8 mouse cellular contexts compared by ENCODE assay signal in the genomic region with DNA sequence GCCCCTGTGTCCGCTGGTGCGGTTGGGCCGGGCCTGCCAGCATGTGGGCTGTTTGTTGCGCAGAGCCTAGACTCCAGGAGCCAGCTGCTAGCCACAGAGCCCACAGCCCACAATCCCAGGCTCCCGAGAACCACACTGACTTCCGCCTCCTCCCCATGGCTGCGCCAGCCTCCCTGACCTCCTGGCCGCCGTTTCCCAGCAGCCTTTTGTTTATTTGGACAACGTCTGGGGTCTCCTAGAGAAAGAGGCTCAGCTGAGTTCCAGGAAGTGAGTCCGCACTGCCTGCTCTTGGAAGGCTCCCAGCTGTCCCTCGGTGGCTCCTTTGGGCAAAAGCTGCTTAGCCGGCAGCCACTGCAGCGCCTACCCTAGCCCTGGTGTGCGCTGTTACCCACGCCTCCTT. TPM values are rescaled to one million over a fixed set of nuclear protein-coding genes. Genes with fewer than 3 reads are reported as not detected.
A peak's percentile ranks its signal among the peaks of the same experiment; 100 is the strongest.
DNase-seq lines count a peak whose midpoint lies in the region; ATAC-seq and TF ChIP-seq lines count a peak whose summit lies in the region.

No protein-coding gene starts in this region.

- H3K27me3 ChIP-seq in intestine, embryonic 16.5 days (replicated peaks; ENCODE audit: control insufficient read depth, insufficient read depth, low read length): no peaks in the 10 kb centered on the region
- no peaks in the 10 kb centered on the region; the same call in 1 of the 2 replicates for H3K27me3 ChIP-seq in liver, embryonic 16.5 days (ENCODE audit: control insufficient read depth, insufficient read depth, low read depth, low read length)
- no peaks in the 10 kb centered on the region for H3K27me3 ChIP-seq in neural tube, embryonic 15.5 days (replicated peaks)

- no peaks in the 10 kb centered on the region for H3K36me3 ChIP-seq in ES-E14 (ENCODE audit: control insufficient read depth, insufficient read depth, low read length, poor library complexity, severe bottlenecking)
- no peaks in the 10 kb centered on the region for H3K36me3 ChIP-seq in intestine, embryonic 16.5 days (ENCODE audit: control insufficient read depth, insufficient read depth, low read length)
- H3K36me3 ChIP-seq in liver, embryonic 16.5 days (ENCODE audit: control insufficient read depth, insufficient read depth): no peaks in the 10 kb centered on the region
- H3K36me3 ChIP-seq in neural tube, embryonic 15.5 days: no peaks in the 10 kb centered on the region

- WGBS in intestine, embryonic 16.5 days: 3% methylated on average over 16 of the region's 16 CpGs
- WGBS in liver, embryonic 16.5 days (ENCODE audit: insufficient replicate concordance): 4% methylated on average over 16 of the region's 16 CpGs
- 5% methylated on average over 16 of the region's 16 CpGs for WGBS in neural tube, embryonic 15.5 days

- in situ Hi-C loops in ES-E14 (cut with MboI; ENCODE audit: low sequenced_read_pairs in 2 of 2, unreplicated experiment in 2 of 2): no loop called here

- H3K9me3 ChIP-seq in ES-E14 (ENCODE audit: control insufficient read depth, insufficient read depth, low read depth, low read length): no peaks in the 10 kb centered on the region
- H3K9me3 ChIP-seq in intestine, embryonic 16.5 days (ENCODE audit: control insufficient read depth, low read length): no peaks in the 10 kb centered on the region
- no peaks in the 10 kb centered on the region for H3K9me3 ChIP-seq in liver, embryonic 16.5 days (replicated peaks; ENCODE audit: control insufficient read depth, low read length)
- H3K9me3 ChIP-seq in neural tube, embryonic 15.5 days (replicated peaks): no peaks in the 10 kb centered on the region

- DNase-seq in ES-E14 (ENCODE audit: low read depth, low spot score): no peak
- DNase-seq in embryo, embryonic 10 days (ENCODE audit: low spot score): peak; percentile 86
- DNase-seq in heart, adult 11 months: peak; percentile 99
- no peak for DNase-seq in right cerebral cortex, adult 2 months (ENCODE audit: low spot score in 2 of 2)
- DNase-seq in thymus, postnatal 36 days: no peak

- H3K9ac ChIP-seq in ES-E14 (ENCODE audit: insufficient read depth, low read depth, low read length, poor library complexity, severe bottlenecking): peak overlapping the region; percentile 52
- H3K9ac ChIP-seq in intestine, embryonic 16.5 days (ENCODE audit: low read depth, low read length): peak overlapping the region; percentile 61
- no peak overlapping the region for H3K9ac ChIP-seq in liver, embryonic 16.5 days (ENCODE audit: low read depth, low read length)
- no peak overlapping the region for H3K9ac ChIP-seq in neural tube, embryonic 15.5 days (replicated peaks)

- ATAC-seq in intestine, embryonic 16.5 days: peak; percentile 88
- peak; percentile 27; the same call in 1 of the 2 replicates for ATAC-seq in liver, embryonic 16.5 days (ENCODE audit: low read depth)
- peak; percentile 36; the same call in 1 of the 2 replicates for ATAC-seq in neural tube, embryonic 15.5 days (ENCODE audit: low FRiP score)

- peaks cover 2 to 15% of the 10 kb centered on the region in 2 experiments; a peak in 2 of 4 replicates for H3K4me1 ChIP-seq in ES-E14 (ENCODE audit: control insufficient read depth in 2 of 2, insufficient read depth in 2 of 2, low read length in 2 of 2, poor library complexity in 1 of 2)
- peaks cover 15% of the 10 kb centered on the region for H3K4me1 ChIP-seq in intestine, embryonic 16.5 days (ENCODE audit: control insufficient read depth, insufficient read depth, low read length)
- no peaks in the 10 kb centered on the region for H3K4me1 ChIP-seq in liver, embryonic 16.5 days (ENCODE audit: control insufficient read depth, low read depth, low read length)
- H3K4me1 ChIP-seq in neural tube, embryonic 15.5 days: peaks cover 27% of the 10 kb centered on the region

- H3K4me2 ChIP-seq in intestine, embryonic 16.5 days (ENCODE audit: low read depth, low read length): peak overlapping the region; percentile 58
- peak overlapping the region; percentile 47 for H3K4me2 ChIP-seq in liver, embryonic 16.5 days (ENCODE audit: low read depth, low read length)
- H3K4me2 ChIP-seq in neural tube, embryonic 15.5 days: peak overlapping the region; percentile 41

- H3K4me3 ChIP-seq in ES-E14 (ENCODE audit: insufficient read depth in 1 of 2, low read depth in 1 of 2, low read length in 2 of 2, poor library complexity in 1 of 2, severe bottlenecking in 1 of 2): peak overlapping the region; percentile 29 to 31; a peak in 3 of 4 replicates
- H3K4me3 ChIP-seq in intestine, embryonic 16.5 days (ENCODE audit: low read length): peak overlapping the region; percentile 30
- H3K4me3 ChIP-seq in liver, embryonic 16.5 days (ENCODE audit: low read depth, low read length): no peak overlapping the region
- no peak overlapping the region; the same call in 1 of the 2 replicates for H3K4me3 ChIP-seq in neural tube, embryonic 15.5 days (replicated peaks)

- peak overlapping the region; percentile 50; the same call in 1 of the 2 replicates for H3K27ac ChIP-seq in ES-E14 (ENCODE audit: insufficient read depth, low read depth, low read length, poor library complexity, severe bottlenecking)
- peak overlapping the region; percentile 92 for H3K27ac ChIP-seq in intestine, embryonic 16.5 days (ENCODE audit: low read length)
- no peak overlapping the region for H3K27ac ChIP-seq in liver, embryonic 16.5 days (ENCODE audit: low read length)
- peak overlapping the region; percentile 60 for H3K27ac ChIP-seq in neural tube, embryonic 15.5 days (replicated peaks)

TF ChIP-seq in ES-E14, 5 proteins besides CTCF, POLR2A, EP300 and RAD21:
- no peak for TF ChIP-seq ZNF384 (IDR thresholded peaks at IDR 0.05; ENCODE audit: low read depth, low read length)
- no peak for TF ChIP-seq HCFC1 (IDR thresholded peaks at IDR 0.05; ENCODE audit: borderline replicate concordance, insufficient read depth, low read length)
- no peak for TF ChIP-seq ZC3H11A (IDR thresholded peaks at IDR 0.05; ENCODE audit: borderline replicate concordance, low read depth, low read length)
- no peak for TF ChIP-seq CHD2 (IDR thresholded peaks at IDR 0.05; ENCODE audit: low read depth, low read length)
- no peak for TF ChIP-seq MAFK (IDR thresholded peaks at IDR 0.05; ENCODE audit: insufficient read depth, low read depth, low read length)

RNA-seq across cellular contexts. Expression of gene Zcchc14, which starts 12.6 kb away (rescaled TPM):
- total RNA-seq in ES-E14 (2012; rRNA removed): 18.6 and 19.6 TPM in 2 replicates
- polyA plus RNA-seq in intestine, embryonic 16.5 days (2015; fragmentation: Nextera tagmentation; extraction: Ambion mirVana): 7.7 and 9.5 TPM in 2 replicates
- polyA plus RNA-seq in liver, embryonic 16.5 days (2015; fragmentation: Nextera tagmentation; extraction: Ambion mirVana): 1.3 and 1.6 TPM in 2 replicates
- 16.7 and 21.3 TPM in 2 replicates for polyA plus RNA-seq in neural tube, embryonic 15.5 days (2015; fragmentation: Nextera tagmentation; extraction: Ambion mirVana)

Comparison
In these comparisons a context has a peak if more than half of its experiments do, and no peak if none do; other contexts are left out.
1. DNase-seq: peak in embryo, embryonic 10 days (single experiment) and heart, adult 11 months (single experiment); none in ES-E14 (single experiment), right cerebral cortex, adult 2 months (0 of 2) and thymus, postnatal 36 days (0 of 2).
2. H3K4me3 ChIP-seq: peak in ES-E14 (2 of 2) and intestine, embryonic 16.5 days (single experiment); none in liver, embryonic 16.5 days (single experiment) and neural tube, embryonic 15.5 days (single experiment).
3. H3K9ac ChIP-seq: peak in ES-E14 (single experiment) and intestine, embryonic 16.5 days (single experiment); none in liver, embryonic 16.5 days (single experiment) and neural tube, embryonic 15.5 days (single experiment).
4. ATAC-seq: peak in every context shown above with its lines; median percentile 88 in intestine, embryonic 16.5 days; 36 in neural tube, embryonic 15.5 days; 27 in liver, embryonic 16.5 days.
5. Peak in every context shown above with its lines, with median percentiles within 50 percentile points of each other: H3K4me2 ChIP-seq.